Mouse (Mus musculus) brain, embryonic 14.5 days (tissue): ENCODE measurements around the gene Itih3.

Experiments
- CTCF ChIP-seq: fragments of 200-500 bp; IDR thresholded peaks from 2 replicates; pipeline ENCODE4 v1.5.1; 2012; ENCODE audit warnings: inconsistent platforms, mild to moderate bottlenecking, moderate library complexity, borderline replicate concordance; ENCODE audit not compliant: insufficient read depth, insufficient read length; ENCODE audit errors: extremely low read depth
- POLR2A ChIP-seq: fragments of 200-500 bp; IDR thresholded peaks from 2 replicates; pipeline ENCODE4 v1.6.1; 2012; ENCODE audit warnings: mild to moderate bottlenecking, inconsistent platforms, borderline replicate concordance; ENCODE audit not compliant: poor library complexity, insufficient read depth, insufficient read length, severe bottlenecking; ENCODE audit errors: extremely low read depth

GRCm38 (mm10) chr14:30903036-30903435 lies 20.5 kb downstream of the Itih3 start:
- no peak for TF ChIP-seq CTCF
- no peak for TF ChIP-seq POLR2A
